Mouse (Mus musculus): ENCODE results near the gene Themis. TPM values are rescaled to one million over a fixed set of nuclear protein-coding genes. Genes with fewer than 3 reads are reported as not detected.
A peak's percentile ranks its signal among the peaks of the same experiment; 100 is the strongest.

Themis gene
- polyA plus RNA-seq, 1 experiment from 2014 or later: not detected

GRCm38 (mm10) chr10:28812571-28812936 is 144.4 kb downstream of the Themis start:
- DNase-seq (ENCODE audit: low spot score): no peak

GRCm38 (mm10) chr10:28816160-28816559 is 148.0 kb downstream of the Themis start:
- H3K4me1 ChIP-seq: no peaks in the 10 kb centered on the region
- 68% methylated on average over 4 of the region's 4 CpGs for WGBS
- H3K9me3 ChIP-seq: no peaks in the 10 kb centered on the region
- H3K27me3 ChIP-seq (replicated peaks; ENCODE audit: low read depth, poor library complexity, severe bottlenecking): no peaks in the 10 kb centered on the region
- H3K4me3 ChIP-seq: no peak overlapping the region
- DNase-seq (ENCODE audit: low spot score): no peak
- no peak overlapping the region for H3K27ac ChIP-seq (replicated peaks)
- H3K36me3 ChIP-seq (replicated peaks): no peaks in the 10 kb centered on the region

More at GRCm38 (mm10) chr10:28812571-28812936, 144.4 kb downstream of the Themis start:
- no peaks in the 10 kb centered on the region for H3K27me3 ChIP-seq (replicated peaks; ENCODE audit: low read depth, poor library complexity, severe bottlenecking)
- no peaks in the 10 kb centered on the region for H3K9me3 ChIP-seq
- no peaks in the 10 kb centered on the region for H3K36me3 ChIP-seq (replicated peaks)
- H3K4me1 ChIP-seq: no peaks in the 10 kb centered on the region
- H3K4me3 ChIP-seq: no peak overlapping the region
- H3K27ac ChIP-seq (replicated peaks): no peak overlapping the region

DNA sequence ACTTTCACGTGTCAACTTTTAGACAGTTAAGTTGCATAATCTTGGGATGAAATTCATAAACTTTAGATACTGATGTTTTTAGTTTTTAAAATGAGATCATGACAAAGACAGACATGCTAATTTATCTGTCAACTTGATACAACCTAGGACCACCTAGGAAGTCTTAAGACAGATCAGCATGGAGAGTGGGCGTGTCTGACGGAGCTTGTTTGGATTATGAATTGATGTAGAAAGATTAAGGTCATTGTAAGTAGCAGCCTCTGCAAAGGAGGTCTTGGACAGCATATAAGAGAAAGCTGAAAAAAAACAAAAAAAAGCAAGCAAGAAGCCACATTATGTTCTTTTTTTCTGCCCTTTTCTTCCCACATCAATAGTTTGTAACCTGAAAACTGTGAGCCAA is 154.2 kb downstream of the Themis start:
- Histone ChIP-seq H3K4me1 (no peaks in the 10 kb centered on the region), H3K9me3 (no peaks in the 10 kb centered on the region), H3K27ac (replicated peaks) (no peak overlapping the region), H3K27me3 (replicated peaks; ENCODE audit: low read depth, poor library complexity, severe bottlenecking) (no peaks in the 10 kb centered on the region), H3K36me3 (replicated peaks) (no peaks in the 10 kb centered on the region), H3K4me3 (no peak overlapping the region)
- WGBS: 85% methylated on average over 3 of the region's 3 CpGs
- DNase-seq (ENCODE audit: low spot score): no peak

GRCm38 (mm10) chr10:28842605-28843004 is 174.4 kb downstream of the Themis start:
- WGBS: 71% methylated on average over 2 of the region's 2 CpGs
- H3K36me3 ChIP-seq (replicated peaks): no peaks in the 10 kb centered on the region
- no peak overlapping the region for H3K27ac ChIP-seq (replicated peaks)

GRCm38 (mm10) chr10:28843755-28844717 is 175.9 kb downstream of the Themis start:
- Histone ChIP-seq H3K4me1 (no peaks in the 10 kb centered on the region), H3K27me3 (replicated peaks; ENCODE audit: low read depth, poor library complexity, severe bottlenecking) (no peaks in the 10 kb centered on the region), H3K36me3 (replicated peaks) (no peaks in the 10 kb centered on the region), H3K27ac (replicated peaks) (no peak overlapping the region), H3K4me3 (no peak overlapping the region), H3K9me3 (no peaks in the 10 kb centered on the region)
- DNase-seq (ENCODE audit: low spot score): peak; percentile 64
- 29% methylated on average over 7 of the region's 7 CpGs for WGBS

More at GRCm38 (mm10) chr10:28842605-28843004, 174.4 kb downstream of the Themis start:
- H3K9me3 ChIP-seq: no peaks in the 10 kb centered on the region
- no peak overlapping the region for H3K4me3 ChIP-seq
- DNase-seq (ENCODE audit: low spot score): no peak
- no peaks in the 10 kb centered on the region for H3K27me3 ChIP-seq (replicated peaks; ENCODE audit: low read depth, poor library complexity, severe bottlenecking)
- no peaks in the 10 kb centered on the region for H3K4me1 ChIP-seq

GRCm38 (mm10) chr10:28856154-28856553 is 188.0 kb downstream of the Themis start:
- DNase-seq (ENCODE audit: low spot score): no peak
- WGBS: 84% methylated on average over 2 of the region's 2 CpGs
- no peaks in the 10 kb centered on the region for H3K36me3 ChIP-seq (replicated peaks)
- H3K4me3 ChIP-seq: no peak overlapping the region
- H3K4me1 ChIP-seq: no peaks in the 10 kb centered on the region
- no peaks in the 10 kb centered on the region for H3K9me3 ChIP-seq
- no peaks in the 10 kb centered on the region for H3K27me3 ChIP-seq (replicated peaks; ENCODE audit: low read depth, poor library complexity, severe bottlenecking)
- H3K27ac ChIP-seq (replicated peaks): no peak overlapping the region

- no peak for DNase-seq (ENCODE audit: low spot score)
- H3K27me3 ChIP-seq (replicated peaks; ENCODE audit: low read depth, poor library complexity, severe bottlenecking): no peaks in the 10 kb centered on the region
- 87% methylated on average over 4 of the region's 4 CpGs for WGBS
- H3K4me1 ChIP-seq: peaks cover 4% of the 10 kb centered on the region; the same call in 1 of the 2 replicates
- no peak overlapping the region for H3K27ac ChIP-seq (replicated peaks)
- no peaks in the 10 kb centered on the region for H3K36me3 ChIP-seq (replicated peaks)
- H3K4me3 ChIP-seq: no peak overlapping the region
- no peaks in the 10 kb centered on the region for H3K9me3 ChIP-seq
Observed at GRCm38 (mm10) chr10:28870580-28871354, 202.6 kb downstream of the Themis start.

- H3K36me3 ChIP-seq (replicated peaks): no peaks in the 10 kb centered on the region
- H3K27me3 ChIP-seq (replicated peaks; ENCODE audit: low read depth, poor library complexity, severe bottlenecking): no peaks in the 10 kb centered on the region
- WGBS: 83% methylated on average over 4 of the region's 4 CpGs
- no peak overlapping the region for H3K27ac ChIP-seq (replicated peaks)
- peaks cover 4% of the 10 kb centered on the region; the same call in 1 of the 2 replicates for H3K4me1 ChIP-seq
- DNase-seq (ENCODE audit: low spot score): no peak
- H3K4me3 ChIP-seq: no peak overlapping the region
- H3K9me3 ChIP-seq: no peaks in the 10 kb centered on the region
Observed at GRCm38 (mm10) chr10:28874605-28875004, 206.4 kb downstream of the Themis start.

DNA sequence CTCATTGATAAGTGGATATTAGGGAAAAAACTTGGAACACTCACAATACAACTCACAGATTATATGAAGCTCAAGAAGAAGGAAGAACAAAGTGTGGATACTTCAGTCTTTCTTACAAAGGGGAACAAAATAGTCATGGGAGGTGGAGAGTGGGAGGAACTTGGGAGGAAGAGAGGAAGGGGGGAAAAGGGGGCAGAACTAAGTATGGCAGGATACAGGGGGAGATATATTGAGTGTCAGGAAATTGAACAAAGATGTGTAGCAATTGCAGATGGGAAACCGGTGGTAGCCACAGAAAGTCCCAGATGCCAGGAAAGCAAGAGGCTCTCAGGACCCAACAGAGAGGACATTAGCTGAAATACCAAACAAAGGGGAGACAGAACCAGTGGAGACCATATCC is 219.5 kb downstream of the Themis start:
- Histone ChIP-seq H3K27ac (replicated peaks) (no peak overlapping the region), H3K27me3 (replicated peaks; ENCODE audit: low read depth, poor library complexity, severe bottlenecking) (no peaks in the 10 kb centered on the region), H3K4me1 (no peaks in the 10 kb centered on the region), H3K9me3 (no peaks in the 10 kb centered on the region), H3K4me3 (no peak overlapping the region), H3K36me3 (replicated peaks) (no peaks in the 10 kb centered on the region)
- WGBS: 75% methylated on average over 1 of the region's 1 CpGs
- DNase-seq (ENCODE audit: low spot score): no peak

GRCm38 (mm10) chr10:28890886-28891285 is 222.7 kb downstream of the Themis start:
- H3K36me3 ChIP-seq (replicated peaks): no peaks in the 10 kb centered on the region
- no peak for DNase-seq (ENCODE audit: low spot score)
- H3K27ac ChIP-seq (replicated peaks): no peak overlapping the region
- no peaks in the 10 kb centered on the region for H3K27me3 ChIP-seq (replicated peaks; ENCODE audit: low read depth, poor library complexity, severe bottlenecking)
- H3K9me3 ChIP-seq: no peaks in the 10 kb centered on the region
- H3K4me1 ChIP-seq: no peaks in the 10 kb centered on the region
- H3K4me3 ChIP-seq: no peak overlapping the region
- 90% methylated on average over 2 of the region's 2 CpGs for WGBS

DNA sequence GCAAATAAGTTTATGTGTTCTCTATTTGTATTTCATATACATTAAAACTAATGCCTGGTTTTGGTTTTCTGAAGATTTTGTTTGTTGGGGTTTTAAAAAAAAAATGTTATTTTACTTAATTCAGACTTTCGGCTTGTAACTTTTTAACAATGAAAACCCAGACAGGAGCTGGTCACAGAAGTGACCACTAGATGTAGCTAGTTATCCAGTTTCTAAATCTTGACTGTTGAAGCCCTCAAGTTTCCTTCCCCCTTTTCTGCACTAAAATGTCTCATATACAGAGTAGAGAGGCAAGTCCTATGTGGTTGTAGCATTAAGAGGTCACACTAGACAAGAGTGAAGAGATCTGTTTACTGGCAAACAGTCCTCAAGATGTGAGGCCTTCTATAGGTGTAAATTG is 230.2 kb downstream of the Themis start:
- DNase-seq (ENCODE audit: low spot score): no peak
- H3K27ac ChIP-seq (replicated peaks): no peak overlapping the region
- H3K9me3 ChIP-seq: no peaks in the 10 kb centered on the region
- WGBS: 62% methylated on average over 1 of the region's 1 CpGs
- H3K36me3 ChIP-seq (replicated peaks): no peaks in the 10 kb centered on the region
- no peaks in the 10 kb centered on the region for H3K4me1 ChIP-seq
- H3K27me3 ChIP-seq (replicated peaks; ENCODE audit: low read depth, poor library complexity, severe bottlenecking): no peaks in the 10 kb centered on the region
- no peak overlapping the region for H3K4me3 ChIP-seq

Measured in embryonic facial prominence, embryonic 10.5 days (tissue).